Mouse (Mus musculus) mouse trophoblast stem cell (cell line): ENCODE data around the gene Ankrd49.

ENCODE experiments used
- in situ Hi-C, 2 experiments: fragments of 300-500 bp; cut with MseI, MboI; formaldehyde crosslinking; loops; 2 replicates in 1 of 2; 3 replicates in 1 of 2; pipeline ENCODE4 v1.15.1; 2025

The Ankrd49 gene

GRCm38 (mm10) chr9:14784039-14785002 lies at the start of gene Ankrd49, which contains the start of gene Mre11a:
TSS of gene Ankrd49 (minus strand) at chr9:14784856.
TSS of gene Mre11a (plus strand) at chr9:14784654.
- in situ Hi-C loops, result no loop called here

GRCm38 (mm10) chr9:14832046-14832445 lies 47.4 kb upstream of the Ankrd49 start:
- in situ Hi-C loops, result no loop called here

- in situ Hi-C loops, result no loop called here
Observed at GRCm38 (mm10) chr9:14827875-14828274, 43.2 kb upstream of the Ankrd49 start.

GRCm38 (mm10) chr9:14824840-14825239 lies 40.2 kb upstream of the Ankrd49 start:
- in situ Hi-C loops, result no loop called here

GRCm38 (mm10) chr9:14821396-14821795 lies 36.7 kb upstream of the Ankrd49 start:
- in situ Hi-C loops, result no loop called here

GRCm38 (mm10) chr9:14810111-14810510 lies 25.5 kb upstream of the Ankrd49 start:
- in situ Hi-C loops, result no loop called here

- in situ Hi-C loops, result no loop called here
Observed at GRCm38 (mm10) chr9:14806786-14807185, 22.1 kb upstream of the Ankrd49 start.

GRCm38 (mm10) chr9:14805714-14806113 lies 21.1 kb upstream of the Ankrd49 start:
- in situ Hi-C loops, result no loop called here

- in situ Hi-C loops, result no loop called here
Observed at GRCm38 (mm10) chr9:14787356-14787755, 2.7 kb upstream of the Ankrd49 start.

- in situ Hi-C loops, result no loop called here
Observed at GRCm38 (mm10) chr9:14778341-14778740, 6.3 kb downstream of the Ankrd49 start.

- in situ Hi-C loops, result no loop called here
Observed at GRCm38 (mm10) chr9:14773813-14774212, 10.8 kb downstream of the Ankrd49 start.

GRCm38 (mm10) chr9:14772074-14772473 lies 12.6 kb downstream of the Ankrd49 start:
- in situ Hi-C loops, result no loop called here

- in situ Hi-C loops, result no loop called here
Observed at GRCm38 (mm10) chr9:14770803-14771471, 13.7 kb downstream of the Ankrd49 start, which contains the start of gene 1700012B09Rik. TSS of gene 1700012B09Rik (minus strand) at chr9:14771030.

GRCm38 (mm10) chr9:14769811-14770210 lies 14.8 kb downstream of the Ankrd49 start:
- in situ Hi-C loops, result no loop called here

- in situ Hi-C loops, result no loop called here
Observed at GRCm38 (mm10) chr9:14764765-14765164, 19.9 kb downstream of the Ankrd49 start.

GRCm38 (mm10) chr9:14759261-14759660 lies 25.4 kb downstream of the Ankrd49 start:
- in situ Hi-C loops, result no loop called here

GRCm38 (mm10) chr9:14758590-14758989 lies 26.1 kb downstream of the Ankrd49 start:
- in situ Hi-C loops, result no loop called here

GRCm38 (mm10) chr9:14754469-14754868 lies 30.2 kb downstream of the Ankrd49 start:
- in situ Hi-C loops, result no loop called here

- in situ Hi-C loops, result no loop called here
Observed at GRCm38 (mm10) chr9:14753947-14754346, 30.7 kb downstream of the Ankrd49 start.

GRCm38 (mm10) chr9:14752001-14752522 lies 32.6 kb downstream of the Ankrd49 start, which contains the start of gene Fut4:
TSS of gene Fut4 (minus strand) at chr9:14752393.
- in situ Hi-C loops, result no loop called here

- in situ Hi-C loops, result no loop called here
Observed at GRCm38 (mm10) chr9:14751503-14752000, 33.1 kb downstream of the Ankrd49 start.

GRCm38 (mm10) chr9:14750901-14751502 lies 33.7 kb downstream of the Ankrd49 start:
- in situ Hi-C loops, result no loop called here
